Mouse (Mus musculus): ENCODE results near the gene Mob1b.

Gene Mob1b

DNA sequence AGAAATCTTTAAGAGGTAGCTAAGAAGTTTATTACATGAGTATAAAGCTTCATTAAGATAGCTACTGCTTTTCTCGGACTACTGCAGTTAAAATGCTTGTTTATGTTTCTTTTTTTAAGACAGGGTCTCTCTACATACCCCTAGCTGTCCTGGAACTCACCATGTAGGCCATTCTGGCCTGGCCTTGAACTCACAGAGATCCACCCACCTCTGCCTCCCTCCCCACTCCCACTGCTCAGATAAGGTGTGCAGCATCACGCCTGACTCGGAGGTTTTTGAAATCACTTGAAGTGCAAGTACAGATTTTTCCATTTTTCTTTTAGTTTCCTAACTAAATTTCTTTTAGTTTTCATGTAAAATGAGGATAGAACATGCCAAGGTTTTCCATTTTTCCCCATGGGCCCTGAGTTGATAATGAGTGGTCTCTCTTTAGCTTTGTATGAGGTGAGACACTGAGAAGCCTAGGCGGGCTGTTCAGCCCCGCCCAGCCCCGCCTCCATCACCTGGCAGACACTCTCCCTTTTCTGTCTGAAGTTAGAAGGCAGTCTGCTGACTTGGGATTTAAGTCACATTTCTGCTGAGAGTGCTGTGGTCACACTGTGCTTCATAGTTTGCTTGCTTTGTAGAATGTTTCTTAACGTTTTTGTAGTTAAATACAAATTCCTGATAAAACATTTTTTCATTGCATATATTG, 61.6 kb downstream of the Mob1b start:
- DNase-seq (ENCODE audit: low spot score in 2 of 2): no peak

- DNase-seq (ENCODE audit: low spot score in 2 of 2): no peak
These were observed 64.4 kb downstream of the Mob1b start for GRCm38 (mm10) chr5:88785059-88785458.

- DNase-seq (ENCODE audit: low spot score in 2 of 2): no peak
These were observed 70.0 kb downstream of the Mob1b start for GRCm38 (mm10) chr5:88790675-88791074.

- peak in 1 of 2 experiments; percentile 43 for DNase-seq (ENCODE audit: low spot score in 2 of 2)
These were observed 70.9 kb downstream of the Mob1b start for GRCm38 (mm10) chr5:88791256-88792245.

DNA sequence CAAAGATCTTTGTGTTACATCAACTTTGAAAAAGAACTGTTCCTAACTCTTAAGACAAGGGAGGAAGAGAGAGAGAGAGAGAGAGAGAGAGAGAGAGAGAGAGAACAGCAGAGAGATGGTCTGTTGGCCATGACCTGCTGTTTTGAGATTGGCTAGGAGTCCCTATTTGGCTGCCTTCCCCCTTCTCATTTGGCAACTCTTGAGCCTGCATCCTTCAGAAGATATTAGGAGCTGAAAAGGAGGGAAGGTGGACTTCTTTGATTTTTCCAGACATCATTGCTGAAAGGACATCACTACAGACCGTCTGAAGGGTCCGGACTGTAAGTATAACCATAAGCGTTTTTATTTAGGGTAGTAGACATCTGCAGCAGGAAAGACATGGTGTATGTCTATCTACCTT, 73.0 kb downstream of the Mob1b start:
- DNase-seq (ENCODE audit: low spot score in 2 of 2): no peak

- no peak for DNase-seq (ENCODE audit: low spot score in 2 of 2)
These were observed 75.4 kb downstream of the Mob1b start for GRCm38 (mm10) chr5:88795910-88796584.

DNA sequence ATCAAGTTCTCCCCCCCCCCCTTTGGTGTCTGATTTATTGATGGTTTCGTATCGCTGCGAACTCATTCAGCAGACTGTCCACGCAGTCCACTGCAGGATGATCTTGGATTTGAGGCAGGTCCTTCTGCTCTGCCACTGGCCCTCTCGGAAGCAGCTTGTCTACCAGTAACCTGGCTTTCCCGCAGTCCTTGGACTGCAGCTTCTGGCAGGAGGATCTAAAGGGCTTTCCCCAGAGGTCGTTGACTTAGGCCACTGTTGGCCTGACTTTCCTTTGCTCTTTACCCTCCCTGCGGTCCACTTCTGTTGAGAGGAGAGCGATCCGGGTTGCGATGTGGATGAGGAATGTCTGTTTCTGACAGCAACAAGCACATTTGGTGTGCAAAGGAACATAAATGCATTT, 75.9 kb downstream of the Mob1b start:
- no peak for DNase-seq (ENCODE audit: low spot score in 2 of 2)

DNA sequence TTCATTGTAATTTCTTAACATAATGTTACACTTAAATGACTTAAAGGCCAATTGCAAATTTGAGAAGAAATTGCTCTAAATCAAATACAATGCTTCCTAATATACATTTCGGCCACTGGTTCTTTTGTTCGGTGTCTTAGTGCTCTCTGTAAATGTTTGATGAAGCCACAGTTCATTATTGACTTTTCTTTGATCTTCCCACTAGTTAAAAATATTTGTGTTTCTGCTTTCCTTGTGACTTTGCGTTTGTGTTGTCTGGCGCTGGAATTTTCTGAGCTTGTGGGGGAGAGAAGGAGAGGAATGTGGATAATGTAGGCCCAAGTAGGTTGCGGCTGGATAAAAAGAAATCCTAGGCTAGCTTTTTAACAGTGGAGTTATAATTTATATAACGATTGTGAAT, 76.5 kb downstream of the Mob1b start:
- no peak for DNase-seq (ENCODE audit: low spot score in 2 of 2)

- no peak for DNase-seq (ENCODE audit: low spot score in 2 of 2)
These were observed 85.0 kb downstream of the Mob1b start for GRCm38 (mm10) chr5:88805616-88806015.

- DNase-seq (ENCODE audit: low spot score in 2 of 2): no peak
These were observed 85.6 kb downstream of the Mob1b start for GRCm38 (mm10) chr5:88806278-88806677.

- no peak for DNase-seq (ENCODE audit: low spot score in 2 of 2)
These were observed 86.7 kb downstream of the Mob1b start for GRCm38 (mm10) chr5:88807342-88807741.

- no peak for DNase-seq (ENCODE audit: low spot score in 2 of 2)
These were observed 92.5 kb downstream of the Mob1b start for GRCm38 (mm10) chr5:88813188-88813587.
